Mouse (Mus musculus): ENCODE results near the gene Gm42417. TPM values are rescaled to one million over a fixed set of nuclear protein-coding genes. Genes with fewer than 3 reads are reported as not detected.
A peak's percentile ranks its signal among the peaks of the same experiment; 100 is the strongest.

The Gm42417 gene
- polyA plus RNA-seq, 1 experiment from 2014 or later: not detected

GRCm38 (mm10) chr1:36579974-36580383, 40.8 kb upstream of the Gm42417 start:
- ATAC-seq (ENCODE audit: insufficient read depth) (peak; percentile 60), DNase-seq (no peak)
- TF ChIP-seq CTCF (IDR thresholded peaks at IDR 0.05; ENCODE audit: low read depth): no peak
- Histone ChIP-seq H3K27ac (ENCODE audit: low read depth) (peak overlapping the region; percentile 94), H3K4me2 (peak overlapping the region; percentile 57), H3K4me1 (ENCODE audit: insufficient read depth) (peaks cover 15% of the 10 kb centered on the region), H3K9ac (peak overlapping the region; percentile 40), H3K27me3 (ENCODE audit: insufficient read depth, low read length) (no peaks in the 10 kb centered on the region), H3K36me3 (ENCODE audit: insufficient read depth) (no peaks in the 10 kb centered on the region), H3K9me3 (ENCODE audit: low read depth, low read length) (no peaks in the 10 kb centered on the region), H3K4me3 (ENCODE audit: low read depth, low read length) (peak overlapping the region; percentile 17; the same call in 1 of the 2 replicates)
- WGBS: 23% methylated on average over 6 of the region's 6 CpGs

- Histone ChIP-seq H3K4me3 (ENCODE audit: low read depth, low read length) (no peak overlapping the region), H3K4me1 (ENCODE audit: insufficient read depth) (peaks cover 23% of the 10 kb centered on the region), H3K27me3 (ENCODE audit: insufficient read depth, low read length) (no peaks in the 10 kb centered on the region), H3K9ac (no peak overlapping the region), H3K4me2 (no peak overlapping the region), H3K27ac (ENCODE audit: low read depth) (no peak overlapping the region), H3K36me3 (ENCODE audit: insufficient read depth) (no peaks in the 10 kb centered on the region), H3K9me3 (ENCODE audit: low read depth, low read length) (no peaks in the 10 kb centered on the region)
- 59% methylated on average over 6 of the region's 6 CpGs for WGBS
- no peak for TF ChIP-seq CTCF (IDR thresholded peaks at IDR 0.05; ENCODE audit: low read depth)
- ATAC-seq (ENCODE audit: insufficient read depth) (no peak), DNase-seq (no peak)
Observed at GRCm38 (mm10) chr1:36576991-36577675, 37.9 kb upstream of the Gm42417 start.

GRCm38 (mm10) chr1:36575347-36575746, 36.1 kb upstream of the Gm42417 start:
- ATAC-seq (ENCODE audit: insufficient read depth): no peak
- no peaks in the 10 kb centered on the region for H3K27me3 ChIP-seq (ENCODE audit: insufficient read depth, low read length)
- DNase-seq: no peak
- H3K4me1 ChIP-seq (ENCODE audit: insufficient read depth): peaks cover 20% of the 10 kb centered on the region
- TF ChIP-seq CTCF (IDR thresholded peaks at IDR 0.05; ENCODE audit: low read depth): no peak
- H3K4me2 ChIP-seq: no peak overlapping the region
- H3K27ac ChIP-seq (ENCODE audit: low read depth): peak overlapping the region; percentile 16; the same call in 1 of the 2 replicates
- WGBS: 46% methylated on average over 6 of the region's 6 CpGs
- H3K9me3 ChIP-seq (ENCODE audit: low read depth, low read length): no peaks in the 10 kb centered on the region
- no peaks in the 10 kb centered on the region for H3K36me3 ChIP-seq (ENCODE audit: insufficient read depth)
- H3K4me3 ChIP-seq (ENCODE audit: low read depth, low read length): no peak overlapping the region
- H3K9ac ChIP-seq: no peak overlapping the region

- peak overlapping the region; percentile 22; the same call in 1 of the 2 replicates for H3K27ac ChIP-seq (ENCODE audit: low read depth)
- H3K4me3 ChIP-seq (ENCODE audit: low read depth, low read length): no peak overlapping the region
- DNase-seq (peak; percentile 62), ATAC-seq (ENCODE audit: insufficient read depth) (no peak)
- peaks cover 16% of the 10 kb centered on the region for H3K4me1 ChIP-seq (ENCODE audit: insufficient read depth)
- H3K27me3 ChIP-seq (ENCODE audit: insufficient read depth, low read length): no peaks in the 10 kb centered on the region
- no peak overlapping the region for H3K4me2 ChIP-seq
- 64% methylated on average over 5 of the region's 5 CpGs for WGBS
- peak overlapping the region; percentile 3; the same call in 1 of the 2 replicates for H3K9ac ChIP-seq
- H3K9me3 ChIP-seq (ENCODE audit: low read depth, low read length): no peaks in the 10 kb centered on the region
- no peaks in the 10 kb centered on the region for H3K36me3 ChIP-seq (ENCODE audit: insufficient read depth)
- no peak for TF ChIP-seq CTCF (IDR thresholded peaks at IDR 0.05; ENCODE audit: low read depth)
Observed at GRCm38 (mm10) chr1:36574196-36574955, 35.1 kb upstream of the Gm42417 start.

GRCm38 (mm10) chr1:36573524-36573923, 34.3 kb upstream of the Gm42417 start:
- DNase-seq: no peak
- H3K36me3 ChIP-seq (ENCODE audit: insufficient read depth): no peaks in the 10 kb centered on the region
- 70% methylated on average over 8 of the region's 8 CpGs for WGBS
- no peak overlapping the region for H3K9ac ChIP-seq
- H3K27me3 ChIP-seq (ENCODE audit: insufficient read depth, low read length): no peaks in the 10 kb centered on the region
- no peak overlapping the region for H3K4me3 ChIP-seq (ENCODE audit: low read depth, low read length)
- TF ChIP-seq CTCF (IDR thresholded peaks at IDR 0.05; ENCODE audit: low read depth): no peak
- H3K9me3 ChIP-seq (ENCODE audit: low read depth, low read length): no peaks in the 10 kb centered on the region
- H3K4me1 ChIP-seq (ENCODE audit: insufficient read depth): peaks cover 16% of the 10 kb centered on the region
- no peak for ATAC-seq (ENCODE audit: insufficient read depth)
- H3K4me2 ChIP-seq: no peak overlapping the region
- peak overlapping the region; percentile 22; the same call in 1 of the 2 replicates for H3K27ac ChIP-seq (ENCODE audit: low read depth)

DNA sequence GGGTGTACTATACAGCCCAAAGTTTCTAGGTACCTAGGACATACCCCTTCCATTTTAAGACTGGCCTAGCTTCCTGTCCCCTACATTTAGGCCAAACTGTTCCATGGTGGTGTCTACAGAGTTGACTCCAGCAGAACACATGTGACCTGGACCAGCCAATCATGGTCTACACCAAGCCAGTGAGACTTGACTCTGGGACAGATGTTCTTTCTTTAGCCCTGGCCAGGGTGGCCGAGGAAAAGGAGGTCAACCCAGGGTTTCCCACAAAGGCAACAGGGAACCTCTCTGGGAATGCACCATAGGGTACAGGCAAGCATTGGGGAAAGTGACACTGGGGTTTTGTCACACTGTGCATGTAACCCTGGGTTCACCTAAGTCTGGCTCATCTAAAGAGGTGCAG, 33.5 kb upstream of the Gm42417 start:
- Histone ChIP-seq H3K4me1 (ENCODE audit: insufficient read depth) (peaks cover 24% of the 10 kb centered on the region), H3K4me2 (no peak overlapping the region), H3K27me3 (ENCODE audit: insufficient read depth, low read length) (no peaks in the 10 kb centered on the region), H3K27ac (ENCODE audit: low read depth) (no peak overlapping the region), H3K36me3 (ENCODE audit: insufficient read depth) (no peaks in the 10 kb centered on the region), H3K9me3 (ENCODE audit: low read depth, low read length) (no peaks in the 10 kb centered on the region), H3K4me3 (ENCODE audit: low read depth, low read length) (no peak overlapping the region), H3K9ac (no peak overlapping the region)
- TF ChIP-seq CTCF (IDR thresholded peaks at IDR 0.05; ENCODE audit: low read depth): no peak
- DNase-seq: no peak
- no peak for ATAC-seq (ENCODE audit: insufficient read depth)
- 63% methylated on average over 1 of the region's 1 CpGs for WGBS

DNA sequence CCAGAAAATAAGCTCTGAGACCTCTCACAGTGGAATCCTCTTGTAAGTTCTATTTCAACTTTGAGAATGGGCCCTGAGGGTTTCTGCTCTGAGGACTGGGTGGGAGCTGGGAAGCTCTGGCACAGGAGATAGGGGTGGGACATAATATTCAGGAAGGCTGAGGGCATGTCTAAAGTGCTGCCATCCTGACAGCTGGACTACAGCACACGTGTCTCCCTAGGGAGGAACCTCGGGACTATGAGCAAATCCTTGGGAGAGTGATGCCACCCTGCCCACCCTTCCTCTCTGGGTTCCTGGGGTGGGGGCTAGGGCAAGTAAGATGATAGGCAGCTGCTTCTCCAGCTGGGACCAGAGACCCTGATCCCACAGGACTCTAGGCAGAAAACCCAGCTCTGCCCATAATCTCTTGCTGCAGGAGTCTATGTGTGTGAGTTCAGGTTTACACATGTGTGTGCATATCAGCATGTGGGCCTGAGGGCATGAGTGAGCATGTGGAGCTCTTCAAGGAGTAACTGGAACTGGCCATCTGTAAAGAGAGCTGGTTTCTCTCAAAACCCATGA, 33.0 kb upstream of the Gm42417 start:
- no peak for ATAC-seq (ENCODE audit: insufficient read depth)
- no peak for TF ChIP-seq CTCF (IDR thresholded peaks at IDR 0.05; ENCODE audit: low read depth)
- H3K27ac ChIP-seq (ENCODE audit: low read depth): peak overlapping the region; percentile 37; the same call in 1 of the 2 replicates
- WGBS: 58% methylated on average over 2 of the region's 2 CpGs
- no peak overlapping the region for H3K4me3 ChIP-seq (ENCODE audit: low read depth, low read length)
- H3K36me3 ChIP-seq (ENCODE audit: insufficient read depth): no peaks in the 10 kb centered on the region
- H3K9ac ChIP-seq: no peak overlapping the region; the same call in 1 of the 2 replicates
- no peak for DNase-seq
- H3K27me3 ChIP-seq (ENCODE audit: insufficient read depth, low read length): no peaks in the 10 kb centered on the region
- no peaks in the 10 kb centered on the region for H3K9me3 ChIP-seq (ENCODE audit: low read depth, low read length)
- H3K4me1 ChIP-seq (ENCODE audit: insufficient read depth): peaks cover 24% of the 10 kb centered on the region
- H3K4me2 ChIP-seq: no peak overlapping the region
